Mouse (Mus musculus): ENCODE data around the gene Cyp2c55.

DNA sequence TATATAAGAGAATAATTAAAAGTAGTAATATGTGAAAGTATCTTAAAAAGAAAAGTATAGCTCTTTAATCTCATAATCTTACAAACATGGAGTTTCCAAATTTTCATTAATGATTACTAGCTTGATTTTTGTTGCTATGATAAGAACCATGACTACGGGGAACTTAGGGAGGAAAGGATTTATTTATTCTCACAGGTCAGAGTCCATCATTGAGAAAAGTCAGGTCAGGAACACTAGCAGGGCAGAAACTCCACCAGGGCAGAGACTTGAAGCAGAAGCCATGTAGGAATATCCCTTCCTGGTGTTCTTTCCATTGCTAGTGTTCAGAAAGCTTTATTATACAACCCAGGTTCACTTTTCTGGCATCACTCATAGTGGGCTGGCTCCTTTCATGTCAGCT, 8.1 kb upstream of the Cyp2c55 start:
- TF ChIP-seq POLR2A (IDR thresholded peaks at IDR 0.05; ENCODE audit: insufficient read depth, low read length) (no peak), CTCF (IDR thresholded peaks at IDR 0.05; ENCODE audit: low read depth, low read length) (no peak)

Measured in ES-Bruce4 (cell line).